Mouse (Mus musculus) cerebellum, postnatal 10 days (tissue): ENCODE measurements around the gene Poglut1.
A peak's percentile ranks its signal among the peaks of the same experiment; 100 is the strongest.

Experiments
- DNase-seq, 2 experiments: peaks; one replicate each; pipeline ENCODE4 v3.0.0; 2021; ENCODE audit warnings: mixed read lengths in 2 of 2

The Poglut1 gene

DNA sequence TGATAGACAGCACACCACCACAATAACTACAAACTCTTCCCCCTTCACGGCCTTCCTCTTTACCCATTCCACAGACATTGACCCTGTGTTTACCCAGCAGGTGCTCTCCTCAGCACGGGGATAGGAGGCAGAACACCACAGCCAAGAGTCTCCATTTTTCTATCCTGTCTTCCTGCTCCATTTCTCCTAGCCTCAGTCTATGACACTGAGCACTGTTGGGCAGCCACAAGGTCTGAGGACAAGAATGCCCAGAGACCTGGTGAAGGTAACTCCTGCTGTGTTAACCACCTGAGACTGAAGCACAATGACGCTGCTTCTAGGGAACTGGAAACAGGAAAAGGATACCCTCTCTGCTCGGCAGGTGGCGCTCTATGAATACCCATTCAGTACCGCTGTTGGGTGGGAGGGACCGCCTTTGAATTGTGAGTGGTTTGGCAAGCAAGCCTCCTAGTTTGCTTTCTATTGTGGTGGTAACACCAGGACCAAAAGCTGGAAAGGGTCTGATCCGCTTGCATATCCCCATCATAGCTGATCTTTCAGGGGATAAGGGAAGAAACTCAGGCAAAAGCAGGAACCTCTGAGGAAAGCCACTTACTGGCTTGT lies 13.4 kb downstream of the Poglut1 start:
- DNase-seq, result peak; percentile 81 to 84

DNA sequence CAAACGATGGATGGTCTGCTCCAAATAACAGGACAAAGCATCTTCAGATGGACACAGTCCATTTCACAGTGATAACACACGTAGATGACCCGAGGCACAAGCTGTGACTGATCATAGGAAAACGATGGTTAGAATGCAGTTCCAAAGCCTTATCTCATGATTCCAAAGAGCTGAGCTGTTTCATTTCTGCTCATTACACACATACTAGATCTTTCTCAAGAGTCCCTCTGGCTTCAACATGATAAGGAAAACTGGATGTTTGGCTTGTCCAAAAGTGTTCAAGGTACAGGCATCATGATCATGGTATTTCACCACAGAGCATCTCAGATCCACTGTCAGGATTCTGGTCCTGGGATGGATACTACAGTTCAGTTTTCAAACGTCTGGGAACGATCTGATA lies 23.8 kb downstream of the Poglut1 start:
- DNase-seq, result no peak

DNA sequence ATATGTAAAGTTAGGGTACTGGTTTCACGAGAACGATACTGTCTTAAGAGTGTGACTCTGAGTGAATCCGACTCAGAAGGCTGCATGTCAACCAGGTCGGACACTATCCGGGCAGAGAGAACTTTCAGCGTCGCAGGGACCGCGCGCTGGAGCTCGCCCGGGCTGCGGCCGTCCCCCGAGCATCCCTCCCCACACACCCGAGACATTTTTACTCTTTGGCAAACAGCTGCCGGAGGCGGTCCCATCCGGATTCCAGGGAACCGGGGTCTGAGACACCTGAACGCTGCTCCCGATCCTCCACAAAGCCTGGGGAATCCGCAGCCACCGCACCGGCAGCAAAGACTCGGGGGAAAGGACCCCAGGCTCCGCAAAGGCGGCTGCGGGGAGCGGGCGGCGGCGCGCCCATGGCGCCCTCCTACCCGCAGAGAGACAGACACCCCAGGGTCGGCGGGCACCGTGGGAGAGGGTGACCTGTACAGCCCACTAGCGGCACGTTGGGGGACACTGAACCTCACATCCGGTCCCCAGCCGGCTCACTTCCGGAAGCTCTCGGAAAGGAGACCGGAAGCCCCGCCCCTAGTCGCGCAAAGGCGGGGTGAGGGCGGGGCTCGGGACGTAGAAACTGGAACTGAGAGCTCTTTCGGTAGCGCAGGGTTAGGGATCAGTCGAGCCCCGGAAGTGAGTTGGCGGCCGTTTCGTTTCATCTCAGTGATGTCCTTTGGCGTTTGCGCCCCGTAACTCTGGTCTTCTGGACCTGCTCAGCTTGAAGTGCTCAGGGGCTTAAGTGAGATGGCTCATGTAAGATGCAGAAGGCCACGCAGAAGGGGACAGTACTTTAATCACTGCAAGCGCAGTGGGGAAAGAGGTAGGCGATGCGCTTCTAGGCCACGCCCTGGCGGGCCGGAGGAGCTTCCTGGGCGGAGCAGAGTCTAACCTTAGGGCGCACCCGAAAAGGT lies 27.7 kb downstream of the Poglut1 start, which contains the start of gene Timmdc1:
TSS of gene Timmdc1 (minus strand) at position 535 of the 956 bp plus-strand sequence.
- peak; percentile 98 for DNase-seq

DNA sequence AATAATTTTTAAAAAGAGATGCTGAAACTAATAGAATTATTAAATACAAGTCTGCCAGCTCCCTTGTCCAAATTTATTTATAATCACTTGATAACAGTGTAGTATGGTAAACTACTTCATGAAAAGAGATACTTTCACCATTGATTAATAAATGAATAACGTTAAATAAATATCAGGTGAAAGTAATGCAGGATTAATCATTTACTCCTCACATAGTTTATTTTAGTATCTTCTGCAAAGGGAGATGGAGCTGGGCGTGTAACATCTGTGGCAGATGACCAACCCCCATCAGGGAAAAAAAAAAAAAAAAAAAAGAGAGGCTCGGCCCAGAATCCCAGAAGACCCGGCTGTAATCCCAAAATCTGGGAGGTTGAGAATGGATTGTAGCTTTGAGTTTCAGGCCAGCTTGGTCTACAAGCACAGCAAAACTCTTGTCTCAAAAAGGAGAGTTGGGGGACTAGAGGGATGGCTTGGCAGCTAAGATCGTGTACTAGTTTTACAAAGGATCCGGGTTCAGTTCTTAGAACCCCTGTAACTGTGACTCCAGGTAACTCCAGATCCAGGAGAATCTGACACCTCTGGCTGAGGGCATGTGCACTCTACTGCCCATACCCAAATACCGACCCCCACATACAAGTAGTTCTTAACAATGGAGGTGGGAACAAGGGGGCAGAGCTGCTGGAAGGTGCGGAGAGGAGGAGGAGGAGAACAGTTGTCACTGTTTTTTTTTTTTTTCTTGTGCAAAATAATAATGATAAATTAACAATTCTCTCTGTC lies 28.7 kb downstream of the Poglut1 start:
- DNase-seq, result peak in 1 of 2 experiments; percentile 10

DNA sequence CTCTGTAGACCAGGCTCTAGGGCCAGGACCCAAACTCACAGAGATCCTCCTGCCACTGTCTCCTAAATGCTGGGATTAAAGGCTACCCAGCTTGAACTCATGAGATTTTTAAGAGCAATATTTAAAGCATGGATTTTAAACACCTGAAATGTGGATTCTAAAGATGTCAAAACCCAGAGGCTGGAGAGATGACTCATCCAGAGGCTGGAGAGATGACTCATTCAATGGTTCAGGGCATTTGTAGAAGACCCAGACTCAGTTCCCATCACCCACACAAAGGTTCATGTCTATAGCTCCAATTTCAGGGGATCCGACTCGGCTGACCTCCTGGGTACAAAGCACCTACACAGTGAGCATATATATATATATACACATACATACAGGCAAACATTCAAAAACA lies 30.9 kb downstream of the Poglut1 start:
- no peak for DNase-seq

DNA sequence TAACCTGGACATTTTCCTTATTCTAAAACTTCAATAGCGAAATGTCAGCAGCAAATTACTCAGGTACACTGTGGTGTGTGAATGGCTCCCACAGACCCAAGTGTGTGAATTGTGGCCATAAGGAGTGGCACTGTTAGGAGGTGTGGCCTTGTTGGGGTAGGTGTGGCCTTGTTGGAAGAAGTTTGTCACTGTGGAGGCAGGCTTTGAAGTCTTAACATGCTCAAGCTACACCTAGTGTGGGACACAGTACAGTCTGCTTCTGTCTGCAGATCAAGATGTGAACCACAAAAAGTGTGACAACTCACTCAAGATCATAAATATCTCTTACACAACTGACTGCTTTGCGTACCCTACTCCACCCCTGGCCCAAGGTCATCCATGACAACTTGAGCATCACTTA lies 39.2 kb downstream of the Poglut1 start:
- no peak for DNase-seq

DNA sequence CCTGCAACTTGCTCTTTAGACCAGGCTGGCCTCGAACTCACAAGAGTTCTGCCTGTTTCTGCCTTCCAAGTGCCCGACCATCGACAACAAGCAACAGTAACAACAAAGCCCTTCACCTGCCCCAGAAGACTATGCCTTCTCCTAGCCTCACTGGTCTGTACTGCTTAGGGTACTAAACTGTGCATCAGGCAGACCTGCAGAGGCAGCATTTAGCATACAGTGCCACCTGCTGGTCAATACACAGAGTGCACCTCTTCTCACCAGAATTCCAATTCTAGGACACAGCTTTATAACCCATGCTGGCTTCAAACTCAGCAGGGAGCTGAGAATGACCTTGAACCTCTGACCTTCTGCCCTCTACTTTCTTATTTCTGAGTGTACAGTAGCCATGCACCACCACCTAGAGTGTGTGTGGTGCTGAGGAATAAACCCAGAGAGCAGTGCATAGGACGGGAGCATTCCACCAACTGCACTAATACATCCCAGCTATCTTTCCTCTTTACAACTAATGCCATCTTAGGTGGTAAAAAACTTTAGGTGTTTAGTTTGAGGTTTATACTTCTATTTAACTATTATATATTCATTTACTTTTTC lies 43.9 kb downstream of the Poglut1 start:
- peak; percentile 77 to 85 for DNase-seq

DNA sequence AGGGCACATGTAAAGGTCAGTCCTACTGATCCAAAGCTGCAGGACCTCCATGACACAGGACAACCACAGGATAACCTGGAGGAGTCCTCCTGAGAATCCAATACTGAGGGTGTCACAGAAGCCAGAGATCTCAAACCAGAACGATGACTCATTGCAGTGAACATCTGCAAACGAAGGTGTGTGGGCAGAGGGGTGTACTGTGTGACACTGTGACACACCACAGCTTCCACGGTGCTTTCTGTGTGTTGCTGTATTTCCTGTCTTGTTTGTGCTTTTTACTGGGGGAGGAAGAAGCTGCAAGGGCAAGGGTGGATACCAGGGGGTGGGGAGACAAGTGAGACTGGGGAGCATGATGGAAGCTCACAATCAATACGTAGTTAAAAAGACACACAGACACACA lies 46.5 kb downstream of the Poglut1 start:
- no peak for DNase-seq

DNA sequence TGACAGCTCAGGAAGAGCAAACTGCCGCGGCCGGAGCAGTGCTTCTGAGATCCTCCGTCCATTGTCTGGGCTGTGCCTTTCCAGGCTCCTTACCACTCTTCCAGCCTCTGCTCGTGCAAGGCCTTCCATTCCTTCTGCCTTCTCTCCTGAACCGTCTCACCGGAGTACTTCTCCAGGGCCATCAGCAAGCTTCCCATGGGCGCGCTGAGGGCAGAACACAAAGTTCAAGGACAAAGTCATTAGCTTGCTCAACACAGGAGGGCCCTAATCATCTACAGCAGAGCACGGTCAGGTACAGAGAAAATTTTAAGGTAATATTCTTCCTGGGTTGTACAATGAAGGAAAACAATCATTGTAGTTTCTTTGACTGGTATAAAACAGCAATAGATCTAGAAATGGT lies 47.6 kb downstream of the Poglut1 start:
- no peak for DNase-seq

DNA sequence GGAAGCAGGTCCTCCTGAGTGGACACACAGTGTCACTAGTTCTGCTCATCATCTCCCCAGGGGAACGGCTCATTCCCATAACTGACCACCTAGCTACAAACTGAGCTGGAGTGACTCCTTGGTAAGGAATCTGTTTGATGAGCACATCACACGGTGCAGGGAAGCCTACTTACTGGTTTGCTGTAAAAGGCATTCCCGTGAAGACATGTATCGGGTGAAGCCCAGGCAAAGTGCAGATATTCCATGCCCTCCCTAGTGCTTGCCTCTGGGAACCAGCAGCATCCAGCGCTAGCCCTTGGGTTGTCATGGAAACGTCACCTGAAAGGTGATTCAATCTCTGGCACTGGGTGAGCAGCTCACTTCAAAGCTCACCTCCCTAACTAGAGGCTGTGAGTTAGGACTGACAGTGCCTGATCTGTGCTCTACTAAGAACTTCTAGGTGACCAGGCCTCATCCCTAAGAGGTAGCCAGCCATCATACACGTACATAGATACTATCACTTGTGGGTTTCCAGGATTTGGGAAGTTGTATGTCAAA lies 53.4 kb downstream of the Poglut1 start:
- DNase-seq, result no peak

DNA sequence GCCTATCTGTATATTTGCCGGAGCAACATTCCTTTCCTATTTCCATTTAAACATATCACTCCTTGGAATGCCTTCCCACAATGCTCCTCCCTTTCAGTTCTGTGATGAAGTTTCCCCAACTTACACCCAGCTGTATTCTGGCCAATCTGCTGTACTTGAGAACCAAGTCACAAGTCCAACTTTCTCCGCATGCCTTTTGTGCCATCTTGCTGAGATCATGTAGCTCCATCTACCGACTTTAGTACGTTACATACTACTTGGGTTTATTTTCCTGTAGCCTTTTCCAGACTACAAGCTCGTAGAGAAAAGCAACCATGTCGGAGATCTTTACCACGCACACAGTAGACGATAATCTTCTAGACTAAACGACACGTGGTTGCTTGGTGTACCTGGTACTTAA lies 56.2 kb downstream of the Poglut1 start:
- DNase-seq, result no peak

DNA sequence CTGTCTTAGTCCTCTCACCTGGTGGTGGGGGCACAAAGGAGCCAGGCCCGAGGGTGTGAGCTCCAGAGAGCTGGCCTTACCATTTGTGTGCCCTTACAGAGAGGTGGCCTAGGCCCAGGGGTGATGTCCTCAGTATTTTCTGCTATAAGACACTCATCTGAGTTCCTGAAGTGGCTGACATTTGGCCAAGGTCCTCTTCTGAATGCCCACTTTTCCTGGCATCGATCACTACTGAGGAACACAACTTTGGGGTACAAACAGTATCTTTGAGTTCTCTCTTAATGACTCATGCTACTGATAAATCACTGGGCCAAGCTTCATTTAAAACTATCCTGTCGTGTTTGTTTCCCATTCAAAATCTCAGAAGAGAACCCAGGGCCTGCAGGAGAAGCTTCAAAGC lies 57.5 kb downstream of the Poglut1 start:
- no peak for DNase-seq

DNA sequence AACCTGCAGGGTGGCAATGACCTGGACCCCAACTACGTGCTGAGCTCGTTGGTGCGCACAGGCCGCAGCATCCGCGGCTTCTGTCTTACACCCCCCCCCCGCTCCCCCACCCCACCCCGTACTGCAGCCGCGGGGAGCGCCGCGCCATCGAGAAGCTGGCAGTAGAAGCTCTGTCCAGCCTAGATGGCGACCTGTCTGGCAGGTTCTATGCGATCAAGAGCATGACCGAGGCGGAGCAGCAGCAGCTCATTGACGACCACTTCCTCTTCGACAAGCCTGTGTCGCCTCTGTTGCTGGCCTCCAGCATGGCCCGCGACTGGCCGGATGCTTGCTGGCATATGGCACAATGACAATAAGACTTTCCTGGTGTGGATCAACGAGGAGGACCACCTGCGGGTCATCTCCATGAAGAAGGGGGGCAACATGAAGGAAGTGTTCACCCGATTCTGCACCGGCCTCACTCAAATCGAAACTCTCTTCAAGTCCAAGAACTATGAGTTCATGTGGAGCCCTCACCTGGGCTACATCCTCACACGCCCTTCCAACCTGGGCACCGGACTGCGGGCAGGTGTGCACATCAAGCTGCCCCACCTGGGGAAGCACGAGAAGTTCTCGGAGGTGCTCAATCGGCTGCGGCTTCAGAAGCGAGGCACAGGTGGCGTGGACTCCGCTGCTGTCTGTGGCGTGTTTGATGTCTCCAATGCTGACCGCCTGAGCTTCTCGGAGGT lies 66.3 kb downstream of the Poglut1 start:
- peak; percentile 14 to 19 for DNase-seq

DNA sequence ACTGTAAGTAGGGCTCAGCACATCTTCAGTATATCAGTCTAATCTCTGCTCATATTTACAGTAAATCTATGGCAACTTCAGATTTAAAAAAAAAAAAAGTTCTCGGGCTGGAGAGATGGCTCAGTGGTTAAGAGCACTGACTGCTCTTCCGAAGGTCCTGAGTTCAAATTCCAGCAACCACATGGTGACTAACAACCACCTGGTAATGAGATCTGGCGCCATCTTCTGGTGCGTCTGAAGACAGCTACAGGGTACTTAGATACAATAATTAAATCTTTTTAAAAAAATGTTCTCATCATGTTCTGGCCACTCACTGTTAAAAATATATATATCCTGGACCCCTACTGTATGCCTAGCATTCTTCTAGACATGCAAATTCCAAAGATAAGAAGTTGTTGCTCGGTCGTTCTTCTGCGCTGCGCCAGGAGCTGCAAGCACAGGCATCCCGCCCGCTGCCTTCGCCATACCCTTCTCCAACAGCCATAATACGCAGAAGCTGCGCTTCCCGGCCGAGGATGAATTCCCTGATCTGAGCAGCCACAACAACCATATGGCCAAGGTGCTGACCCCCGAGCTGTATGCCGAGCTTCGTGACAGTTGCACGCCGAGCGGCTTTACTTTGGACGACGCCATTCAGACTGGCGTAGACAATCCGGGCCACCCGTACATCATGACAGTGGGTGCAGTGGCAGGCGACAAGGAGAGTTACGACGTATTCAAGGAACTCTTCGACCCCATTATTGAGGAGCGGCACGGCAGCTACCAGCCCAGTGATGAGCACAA lies 67.1 kb downstream of the Poglut1 start:
- DNase-seq, result peak; percentile 57 to 61

DNA sequence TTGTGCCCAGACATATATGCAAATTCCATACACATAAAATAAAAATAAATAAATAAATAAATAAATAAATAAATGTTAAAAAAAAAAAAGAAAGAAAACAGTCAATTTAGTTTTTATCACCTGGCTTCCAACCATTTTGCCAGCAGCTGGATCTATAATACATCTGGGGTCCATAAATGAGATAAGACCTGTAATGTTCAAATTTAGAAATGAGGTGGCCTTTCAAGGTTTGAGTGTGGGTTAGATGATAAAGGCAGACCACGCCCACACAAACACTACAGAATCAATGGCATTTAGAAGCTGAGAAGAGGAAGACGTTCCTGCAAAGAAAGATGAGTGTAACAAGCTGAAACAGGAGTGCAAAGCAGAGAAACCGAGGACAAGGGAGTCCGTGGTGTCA lies 68.7 kb downstream of the Poglut1 start:
- no peak for DNase-seq

DNA sequence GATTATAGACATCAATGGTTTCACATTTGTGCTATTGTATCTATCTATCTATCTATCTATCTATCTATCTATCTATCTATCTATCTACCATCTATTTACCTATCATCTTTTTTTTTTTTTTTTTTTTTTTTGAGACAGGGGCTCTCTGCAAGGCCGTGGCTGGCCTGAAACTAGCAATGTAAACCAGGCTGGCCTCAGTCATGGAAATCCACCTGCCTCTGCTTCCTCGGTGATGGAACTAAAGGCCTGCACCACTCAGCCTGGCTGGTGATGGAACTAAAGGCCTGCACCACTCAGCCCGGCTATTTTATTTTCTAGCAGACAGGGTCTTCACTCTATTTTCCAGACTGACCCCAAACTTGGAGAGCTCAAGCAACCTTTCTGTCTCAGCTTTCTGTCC lies 71.8 kb downstream of the Poglut1 start:
- DNase-seq, result no peak

DNA sequence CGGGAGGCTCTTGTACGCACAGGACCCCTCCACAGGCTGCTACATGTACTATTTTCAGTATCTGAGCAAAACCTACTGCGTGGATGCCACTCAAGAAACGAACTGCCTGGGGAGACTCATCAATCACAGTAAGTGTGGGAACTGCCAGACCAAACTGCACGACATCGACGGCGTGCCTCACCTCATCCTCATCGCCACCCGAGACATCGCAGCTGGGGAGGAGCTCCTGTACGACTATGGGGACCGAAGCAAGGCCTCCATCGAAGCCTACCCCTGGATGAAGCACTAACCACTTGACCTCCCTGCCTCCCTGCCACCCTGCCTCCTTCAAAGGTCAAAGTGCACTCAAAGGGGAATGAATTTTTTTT lies 72.8 kb downstream of the Poglut1 start:
- DNase-seq, result peak; percentile 17 to 25

DNA sequence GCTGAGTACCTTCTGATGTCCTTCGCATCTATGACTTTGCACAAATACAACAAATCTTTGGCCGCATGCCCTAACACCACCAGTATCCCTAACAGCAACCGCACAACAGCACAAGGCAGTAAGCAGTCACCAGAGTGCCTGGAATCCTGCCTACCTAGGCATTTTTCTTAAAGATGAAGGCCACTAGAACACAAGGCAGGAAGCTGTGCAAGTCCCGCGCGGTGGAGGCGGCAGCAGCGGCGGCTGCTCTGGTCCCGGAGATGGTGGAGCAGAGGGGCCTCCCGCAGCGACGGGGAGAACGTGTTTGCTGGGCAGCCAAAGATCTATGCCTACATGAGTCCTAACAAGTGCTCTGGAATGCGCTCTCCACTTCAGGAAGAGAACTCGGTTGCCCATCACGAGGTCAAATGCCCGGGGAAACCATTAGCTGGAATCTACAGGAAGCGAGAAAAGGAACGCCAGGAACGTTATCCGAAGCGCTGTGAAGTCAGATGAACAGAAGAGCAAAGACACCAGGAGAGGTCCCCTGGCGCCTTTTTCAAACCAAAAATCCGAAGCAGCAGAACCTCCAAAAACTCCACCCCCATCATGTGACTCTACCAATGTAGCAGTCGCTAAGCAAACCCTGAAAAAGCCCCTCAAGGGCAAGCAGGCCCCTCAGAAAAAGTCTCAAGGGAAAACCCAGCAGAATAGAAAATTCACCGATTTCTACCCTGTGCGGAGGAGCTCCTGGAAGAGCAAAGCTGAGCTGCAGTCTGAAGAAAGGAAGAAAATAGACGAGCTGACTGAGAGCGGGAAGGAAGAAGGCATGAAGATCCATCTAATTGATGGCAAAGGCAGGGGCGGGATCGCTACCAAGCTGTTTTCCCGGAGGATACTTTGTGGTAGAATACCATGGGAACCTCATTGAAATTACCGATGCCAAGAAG lies 73.5 kb downstream of the Poglut1 start:
- DNase-seq, result peak; percentile 56 to 63

DNA sequence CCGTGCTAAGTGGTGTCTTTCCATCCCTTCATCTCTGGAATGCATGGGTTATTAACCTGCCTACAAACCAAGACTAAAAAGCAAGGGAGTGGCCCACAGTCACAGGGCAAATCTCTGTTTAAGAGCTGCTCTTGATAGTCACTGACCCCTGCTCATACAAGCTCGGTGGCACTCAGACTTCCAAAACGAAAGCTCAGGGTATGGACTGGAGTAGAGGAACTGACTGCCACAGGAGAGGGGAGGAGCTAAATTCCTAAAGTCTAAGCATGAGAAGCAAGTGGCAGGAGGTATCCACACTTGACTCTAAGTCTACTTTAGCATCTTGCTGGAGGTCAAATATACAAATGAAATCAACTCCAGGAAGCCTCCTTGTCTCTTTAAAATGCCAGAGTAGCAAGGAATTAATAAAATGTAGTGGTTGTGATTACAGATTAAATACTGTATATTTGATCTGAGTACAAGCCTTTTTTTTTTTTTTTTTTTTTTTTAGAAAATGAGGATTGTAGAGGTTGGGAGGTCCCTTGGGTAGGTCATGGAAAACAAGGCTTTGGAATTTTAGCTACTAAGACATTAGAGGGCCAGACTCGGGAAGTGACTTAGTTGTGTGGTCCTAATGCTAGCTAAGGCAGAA lies 74.3 kb downstream of the Poglut1 start:
- DNase-seq, result no peak
